Mouse (Mus musculus): ENCODE data around the gene Olfr1440.

Olfr1440 gene

GRCm38 (mm10) chr19:12386979-12387378 lies at the start of gene Olfr1440:
Gene Olfr1440, plus strand, starts transcription at chr19:12387279.
- no peak for DNase-seq (ENCODE audit: low read depth, low spot score)

- DNase-seq (ENCODE audit: low read depth, low spot score): no peak
Measured at GRCm38 (mm10) chr19:12373004-12373403, 14.1 kb upstream of the Olfr1440 start.

DNA sequence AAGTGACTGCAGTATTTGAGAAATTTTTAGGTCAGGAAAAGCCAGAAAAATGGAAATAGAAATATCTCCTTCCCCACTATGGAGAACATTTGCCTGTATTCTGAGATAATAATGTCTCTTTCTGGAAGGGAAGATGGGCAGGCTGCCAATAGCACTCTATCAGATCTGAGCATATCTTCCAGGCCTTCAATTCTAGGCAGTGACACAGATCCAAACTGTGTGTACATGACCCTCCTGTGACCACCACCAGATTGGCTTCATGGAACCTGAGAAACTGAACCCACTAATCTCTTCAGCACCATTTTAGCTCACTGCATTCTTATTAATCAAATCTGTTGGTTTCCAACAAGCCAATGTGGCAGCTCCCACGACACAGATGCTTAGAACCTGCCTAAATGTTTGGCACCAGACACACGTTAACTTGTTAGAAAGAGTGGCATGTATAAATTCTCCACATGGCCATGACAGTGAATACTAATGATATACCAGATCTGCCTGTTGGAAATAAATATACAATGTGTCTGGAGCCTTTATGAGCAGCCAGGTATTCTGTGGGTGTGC lies 12.5 kb upstream of the Olfr1440 start:
- DNase-seq (ENCODE audit: low read depth, low spot score): no peak

GRCm38 (mm10) chr19:12413737-12414136 lies 26.7 kb downstream of the Olfr1440 start:
- no peak for DNase-seq (ENCODE audit: low read depth, low spot score)

DNA sequence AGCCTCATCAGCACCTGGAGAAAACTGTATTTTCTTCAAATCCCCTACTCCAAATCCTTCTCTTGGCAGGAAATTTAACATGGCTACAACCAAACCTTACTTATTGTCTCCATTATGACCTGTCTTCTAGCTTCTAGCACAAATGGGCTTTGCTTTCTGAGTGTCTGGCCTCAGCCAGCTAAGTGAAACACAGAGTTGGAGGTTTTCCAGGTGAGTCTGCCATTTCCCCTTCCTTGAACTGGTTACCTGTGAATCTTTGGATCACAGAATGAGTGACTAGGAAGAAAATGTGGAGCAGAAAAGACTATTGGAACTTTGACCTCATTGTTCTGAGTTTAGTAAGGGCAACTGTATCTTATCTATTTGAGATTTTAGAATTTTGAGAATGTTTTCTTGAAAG lies 30.3 kb downstream of the Olfr1440 start, which contains the start of gene Olfr1441:
TSS of gene Olfr1441 (plus strand) at position 73 of the 400 bp plus-strand sequence.
- DNase-seq (ENCODE audit: low read depth, low spot score): no peak

- no peak for DNase-seq (ENCODE audit: low read depth, low spot score)
Measured at GRCm38 (mm10) chr19:12418312-12418711, 31.2 kb downstream of the Olfr1440 start.

DNA sequence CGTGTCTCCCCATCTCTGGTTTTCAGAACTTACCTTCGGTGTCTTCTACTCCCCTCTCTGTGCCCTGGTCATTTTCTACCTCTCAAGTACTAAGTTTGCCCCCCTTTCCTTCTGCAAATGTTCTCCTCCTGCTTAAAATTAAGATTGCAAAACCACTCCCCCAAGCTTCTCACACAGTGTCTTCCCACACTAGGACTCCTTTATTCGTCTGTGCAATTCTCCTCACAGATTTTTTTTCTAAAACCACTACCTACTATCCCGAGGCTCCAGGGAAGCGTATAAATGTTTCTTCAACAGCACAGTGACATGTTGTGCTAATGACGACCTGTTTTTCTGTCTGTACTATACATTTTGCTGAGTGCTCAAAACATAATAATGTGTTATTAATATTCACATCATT lies 33.5 kb downstream of the Olfr1440 start:
- DNase-seq (ENCODE audit: low read depth, low spot score): no peak

DNA sequence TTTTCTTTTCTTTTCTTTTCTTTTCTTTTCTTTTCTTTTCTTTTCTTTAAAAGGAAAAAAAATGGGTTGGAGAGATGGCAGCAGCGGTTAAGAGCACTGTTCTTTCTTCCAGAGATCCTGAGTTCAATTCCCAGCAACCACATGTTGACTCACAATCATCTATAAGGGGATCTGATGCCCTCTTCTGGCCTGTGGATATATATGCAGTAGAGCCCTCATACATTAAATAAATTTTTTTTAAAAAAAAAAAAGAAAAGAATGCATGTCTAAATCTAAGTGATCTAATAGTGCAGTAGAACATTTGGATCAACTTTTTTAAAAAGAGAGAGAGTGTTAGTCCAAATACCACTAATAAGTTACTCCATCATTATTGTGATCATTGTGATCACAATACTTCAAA lies 34.6 kb downstream of the Olfr1440 start:
- DNase-seq (ENCODE audit: low read depth, low spot score): no peak

- DNase-seq (ENCODE audit: low read depth, low spot score): no peak
Measured at GRCm38 (mm10) chr19:12427101-12427500, 40.0 kb downstream of the Olfr1440 start.

DNA sequence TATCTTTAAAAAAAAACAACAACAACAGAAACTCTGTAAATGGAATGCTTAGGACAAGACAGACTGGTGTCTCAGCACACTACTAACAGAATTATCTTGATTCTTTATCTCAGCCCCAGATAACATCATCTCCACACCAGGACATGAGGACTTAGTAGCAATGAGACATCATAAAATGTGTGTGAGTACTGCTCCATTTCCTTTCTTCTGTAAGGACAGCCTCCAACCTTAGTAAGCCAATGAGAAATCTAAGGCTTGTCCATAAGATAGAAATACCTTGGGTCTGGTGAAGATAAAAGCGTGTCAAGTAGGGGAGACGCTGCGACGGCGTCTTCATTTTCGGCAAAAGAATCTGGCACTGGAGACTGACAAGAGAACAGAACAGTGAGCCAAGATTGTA lies 40.5 kb downstream of the Olfr1440 start, which contains the start of gene Pfpl:
TSS of gene Pfpl (plus strand) at position 301 of the 400 bp plus-strand sequence.
- no peak for DNase-seq (ENCODE audit: low read depth, low spot score)

- no peak for DNase-seq (ENCODE audit: low read depth, low spot score)
Measured at GRCm38 (mm10) chr19:12433033-12433432, 46.0 kb downstream of the Olfr1440 start.

- no peak for DNase-seq (ENCODE audit: low read depth, low spot score)
Measured at GRCm38 (mm10) chr19:12435011-12435416, 47.9 kb downstream of the Olfr1440 start.

DNA sequence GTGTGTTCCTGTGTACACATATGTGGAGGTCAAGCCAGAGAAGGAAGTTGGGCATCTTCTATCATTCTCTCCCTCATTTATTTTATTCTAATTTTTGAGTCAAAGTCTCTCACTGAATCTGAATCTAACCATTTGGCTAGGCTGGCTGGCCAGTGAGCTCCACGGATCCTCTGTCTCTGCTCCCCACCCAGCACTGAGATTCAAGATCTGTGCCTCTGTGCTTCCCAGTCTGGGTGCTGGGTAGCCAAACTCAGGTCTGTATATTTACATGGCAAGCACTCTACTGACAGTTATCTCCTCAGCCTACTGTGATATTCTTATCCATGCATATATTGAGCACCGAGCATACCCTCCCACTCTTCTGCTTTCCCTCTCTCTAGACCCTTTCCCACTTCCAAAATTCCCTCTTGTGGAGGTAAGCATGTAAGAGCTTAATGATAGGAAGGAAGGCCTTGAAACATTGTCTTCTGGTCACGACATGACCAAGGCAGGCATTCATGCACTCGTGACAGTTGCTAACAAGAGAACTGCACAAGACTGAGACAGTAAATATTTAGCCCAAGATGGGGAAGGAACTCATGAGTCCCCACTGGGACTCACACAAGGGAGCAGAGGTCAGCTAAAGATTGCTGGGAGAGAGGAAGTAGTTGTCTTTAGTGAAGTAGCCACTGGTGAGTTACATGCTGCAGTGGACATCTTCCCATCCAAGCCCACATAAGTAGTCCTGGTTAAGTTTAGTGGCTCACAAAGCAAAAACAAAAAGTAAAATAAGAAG lies 48.9 kb downstream of the Olfr1440 start:
- no peak for DNase-seq (ENCODE audit: low read depth, low spot score)

DNA sequence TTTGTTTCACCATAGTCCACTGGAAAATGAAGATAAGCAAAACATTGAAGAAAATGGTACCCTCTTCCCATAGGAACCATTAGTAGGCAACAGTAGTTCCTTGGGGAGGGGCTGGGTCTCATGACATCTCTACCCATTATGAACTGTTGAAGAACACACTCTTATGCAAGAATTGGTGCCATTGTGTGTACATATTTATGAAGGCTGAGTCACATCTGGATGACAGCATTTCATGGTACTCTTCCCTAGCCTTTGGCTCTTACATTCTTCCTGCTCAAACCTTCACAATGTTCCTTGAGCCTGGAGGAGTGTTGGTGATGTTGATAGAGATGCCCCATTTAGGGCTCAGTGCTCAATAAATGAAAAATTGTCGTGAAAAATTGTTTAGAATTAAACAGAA lies 52.5 kb downstream of the Olfr1440 start:
- DNase-seq (ENCODE audit: low read depth, low spot score): no peak

DNA sequence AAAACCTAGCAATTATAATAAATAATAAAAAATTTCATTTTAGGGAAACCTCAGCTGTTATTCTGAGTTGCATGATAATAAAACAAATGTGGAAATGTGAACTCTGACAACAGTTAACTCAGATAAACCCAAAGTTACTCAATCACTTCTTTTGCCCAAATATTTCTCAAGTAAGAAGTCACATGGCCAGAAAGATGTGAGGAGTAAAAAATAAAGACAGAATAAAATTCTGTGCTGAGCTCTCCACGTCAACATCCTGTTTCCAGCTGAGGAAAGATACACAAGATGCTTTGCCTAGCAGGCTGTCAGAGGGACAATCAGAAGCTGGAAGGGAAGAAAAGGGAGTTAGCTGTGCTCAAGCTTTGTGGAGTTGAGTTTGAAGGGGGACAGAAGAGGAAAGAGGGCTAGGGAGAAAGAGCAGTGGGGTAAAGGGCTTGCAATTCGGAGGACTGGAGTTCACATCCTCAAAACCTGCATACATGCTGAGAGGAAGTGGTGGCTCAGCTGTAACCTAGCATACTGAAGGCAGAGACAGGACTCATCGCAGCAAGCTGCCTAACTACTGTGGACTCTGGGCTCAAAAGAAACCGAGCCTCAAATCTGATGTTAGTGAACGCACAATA lies 53.1 kb downstream of the Olfr1440 start:
- DNase-seq (ENCODE audit: low read depth, low spot score): no peak

GRCm38 (mm10) chr19:12442560-12442959 lies 55.5 kb downstream of the Olfr1440 start:
- no peak for DNase-seq (ENCODE audit: low read depth, low spot score)

DNA sequence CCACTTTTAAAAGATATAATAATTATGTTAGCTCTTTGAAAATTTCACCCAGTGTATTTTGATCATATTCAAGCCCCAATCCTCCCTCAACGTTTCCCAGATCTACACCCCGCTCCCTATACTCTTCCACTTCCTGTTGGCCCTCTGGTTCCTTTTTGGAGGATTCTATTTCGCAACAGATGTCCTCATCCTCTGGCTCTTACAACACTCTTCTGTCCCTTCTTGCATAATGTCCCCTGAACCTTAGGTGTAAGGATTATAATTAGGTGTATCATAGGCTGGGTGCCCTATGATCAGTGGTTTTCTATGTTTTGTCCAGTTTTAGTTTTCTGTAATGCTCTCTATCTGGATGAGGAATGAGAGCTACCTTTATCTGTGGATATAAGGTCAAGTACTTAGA lies 57.9 kb downstream of the Olfr1440 start:
- no peak for DNase-seq (ENCODE audit: low read depth, low spot score)
